Mouse (Mus musculus) monocyte, adult 59 days (primary cell): ENCODE measurements around the gene Hpcal4. TPM values are rescaled to one million over a fixed set of nuclear protein-coding genes. Genes with fewer than 3 reads are reported as not detected.

Source experiments
- total RNA-seq, 2 experiments: library from RNA; stranded (reverse); gene quantifications; one replicate each; pipeline ENCODE4 v1.2.4; 2023

Hpcal4 gene
- not detected for total RNA-seq

GRCm38 (mm10) chr4:123182328-123183238 is at the start of gene Hpcal4:
Gene Hpcal4 (plus strand): TSS chr4:123183227.

GRCm38 (mm10) chr4:123139513-123140154 is 43.4 kb upstream of the Hpcal4 start, which contains the start of gene Ppie:
Gene Ppie (minus strand): TSS chr4:123139951.

GRCm38 (mm10) chr4:123201186-123202093 is 18.4 kb downstream of the Hpcal4 start, which contains the start of gene Nt5c1a:
Gene Nt5c1a (plus strand): TSS chr4:123201504.

GRCm38 (mm10) chr4:123233492-123234084 is 50.6 kb downstream of the Hpcal4 start, which contains the start of gene Heyl:
Gene Heyl (plus strand): TSS chr4:123233556.

Other genes starting within 250 kb of the Hpcal4 start
- gene Mfsd2a, start 222.0 kb upstream of the Hpcal4 start, total RNA-seq, result 1 to 10 TPM; 1.7 to 2.5 TPM
- 1 to 10 TPM; 6.7 to 8.3 TPM for gene Mycl, start 187.6 kb upstream of the Hpcal4 start, total RNA-seq
- 10 to 100 TPM; 13.1 to 13.5 TPM for gene Trit1, start 166.6 kb upstream of the Hpcal4 start, total RNA-seq
- not detected for gene Bmp8b, start 78.1 kb upstream of the Hpcal4 start, total RNA-seq
- gene Oxct2b, start 67.0 kb upstream of the Hpcal4 start, total RNA-seq, result not detected
- gene Ppie, start 43.3 kb upstream of the Hpcal4 start, total RNA-seq, result 10 to 100 TPM; 29.1 to 32.4 TPM
- gene Nt5c1a, start 18.3 kb downstream of the Hpcal4 start, total RNA-seq, result not detected
- gene Heyl, start 50.3 kb downstream of the Hpcal4 start, total RNA-seq, result not detected
- 10 to 100 TPM; 31.3 to 31.4 TPM for gene Pabpc4, start 79.1 kb downstream of the Hpcal4 start, total RNA-seq
- under 1 TPM in 1 of 2 experiments, not detected in 1; 0.49 TPM for gene Oxct2a, start 140.4 kb downstream of the Hpcal4 start, total RNA-seq
- gene Bmp8a, start 160.0 kb downstream of the Hpcal4 start, total RNA-seq, result under 1 TPM; 0.21 to 0.55 TPM